Mouse (Mus musculus): ENCODE data around the gene Tac4.

Tac4 gene

DNA sequence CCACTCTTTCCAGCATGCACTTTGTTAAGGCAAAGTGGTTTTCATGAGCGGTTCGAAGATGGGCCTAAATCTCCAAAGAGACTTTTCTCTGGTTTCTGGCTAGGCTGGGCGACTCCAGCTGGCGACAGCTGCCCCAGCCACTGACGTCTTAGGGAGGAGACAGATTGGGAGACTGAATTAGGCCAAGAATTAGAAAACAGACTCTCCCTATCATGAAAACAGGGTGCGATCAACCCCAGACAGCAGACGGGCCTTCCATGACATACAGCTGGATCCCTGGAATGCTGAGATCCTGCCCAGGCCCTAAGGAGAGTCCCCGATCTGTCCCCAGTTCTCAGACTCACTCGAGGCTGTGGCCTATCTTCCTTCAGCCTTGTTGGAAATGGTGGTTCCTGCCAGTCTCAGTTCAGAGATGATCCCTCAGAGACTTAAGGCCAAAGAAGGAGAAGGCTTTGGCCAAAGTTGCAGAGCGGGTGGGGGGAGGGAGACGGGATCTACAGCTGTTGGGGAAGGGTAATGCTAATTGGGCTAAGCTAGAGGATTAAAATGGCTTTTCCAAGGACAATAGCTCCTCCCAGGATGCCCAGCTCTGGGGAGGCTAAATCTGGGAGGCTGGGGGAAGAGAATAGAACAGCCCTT, 2.6 kb downstream of the Tac4 start:
- no peak for DNase-seq (ENCODE audit: low read depth)

DNA sequence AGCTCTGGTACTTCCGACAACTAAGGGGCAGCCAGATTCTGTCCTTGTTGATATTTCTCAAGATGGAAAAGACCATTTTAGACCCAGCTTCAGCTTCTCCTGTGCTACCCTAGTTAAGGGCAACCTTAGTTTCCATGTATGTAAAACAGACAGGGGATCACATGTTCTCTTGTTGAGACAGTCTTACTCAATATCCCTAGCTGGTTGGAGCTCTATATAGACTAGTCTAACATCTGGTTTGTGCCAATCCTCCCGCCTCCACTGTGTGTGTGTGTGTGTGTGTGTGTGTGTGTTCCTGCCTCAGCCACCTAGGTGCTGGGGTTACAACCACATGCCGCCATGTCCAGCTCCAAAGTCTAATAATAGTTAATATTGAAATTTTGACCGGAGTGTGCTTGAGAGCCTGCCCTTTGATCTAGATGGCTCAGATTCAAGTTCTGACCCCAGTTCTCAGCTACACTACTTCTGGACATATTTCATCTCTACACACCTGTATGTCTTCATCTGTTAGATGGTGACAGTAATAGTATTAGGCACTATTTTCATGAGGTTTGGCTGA, 3.2 kb downstream of the Tac4 start:
- no peak for DNase-seq (ENCODE audit: low read depth)

DNA sequence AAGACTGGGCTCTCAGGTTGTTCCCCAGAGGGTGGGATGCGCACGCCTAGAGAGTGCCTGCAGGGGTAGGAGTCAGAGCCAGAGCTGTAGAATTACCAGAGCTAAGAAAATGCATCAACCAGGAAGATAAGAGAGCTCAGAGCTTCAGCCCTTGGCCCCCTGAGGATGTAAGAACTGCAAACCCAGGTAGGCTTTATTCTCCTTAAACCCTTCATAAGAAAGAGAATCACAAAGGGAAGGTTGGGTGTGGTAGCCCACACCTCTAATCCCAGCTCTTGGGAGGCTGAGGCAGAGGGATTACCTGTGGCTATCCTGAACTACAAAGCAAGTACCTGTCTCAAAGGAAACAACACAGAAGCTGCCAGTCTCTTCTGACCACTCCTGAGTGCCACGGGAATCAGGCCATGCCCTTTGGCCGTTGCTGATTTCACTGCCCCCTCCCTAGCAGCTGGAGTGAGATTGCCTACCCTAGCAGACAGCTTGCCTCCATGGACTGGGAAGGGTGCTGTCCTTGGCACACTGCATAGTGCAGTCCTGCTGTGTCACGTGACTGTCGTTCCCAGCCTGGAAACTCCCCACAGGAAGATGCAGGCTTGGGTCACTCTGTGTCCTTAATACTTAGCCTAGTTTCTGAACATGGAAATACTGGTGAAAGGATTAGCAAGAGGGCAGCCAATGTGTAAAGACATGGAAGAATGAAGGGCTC, 5.4 kb downstream of the Tac4 start:
- DNase-seq (ENCODE audit: low read depth): no peak

DNA sequence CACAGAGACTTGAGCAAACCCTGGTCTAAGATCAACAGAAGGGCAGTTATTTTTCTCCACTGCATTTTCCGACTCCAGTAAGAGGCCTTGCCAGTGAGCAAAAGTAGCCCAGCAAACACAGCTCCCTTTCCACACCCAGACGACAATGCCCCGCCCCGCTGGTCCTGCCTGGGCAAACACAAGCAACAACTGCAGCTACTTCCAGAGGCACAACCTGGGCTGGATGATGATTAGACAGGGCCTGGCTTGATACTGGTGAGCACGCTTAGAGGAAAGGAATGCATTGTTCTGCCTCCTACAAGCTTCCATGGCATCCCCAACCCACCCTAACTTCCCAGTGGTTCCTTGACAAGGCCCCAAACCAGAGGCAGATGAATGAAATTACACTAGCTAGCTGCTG, 12.3 kb downstream of the Tac4 start:
- no peak for DNase-seq (ENCODE audit: low read depth)

DNA sequence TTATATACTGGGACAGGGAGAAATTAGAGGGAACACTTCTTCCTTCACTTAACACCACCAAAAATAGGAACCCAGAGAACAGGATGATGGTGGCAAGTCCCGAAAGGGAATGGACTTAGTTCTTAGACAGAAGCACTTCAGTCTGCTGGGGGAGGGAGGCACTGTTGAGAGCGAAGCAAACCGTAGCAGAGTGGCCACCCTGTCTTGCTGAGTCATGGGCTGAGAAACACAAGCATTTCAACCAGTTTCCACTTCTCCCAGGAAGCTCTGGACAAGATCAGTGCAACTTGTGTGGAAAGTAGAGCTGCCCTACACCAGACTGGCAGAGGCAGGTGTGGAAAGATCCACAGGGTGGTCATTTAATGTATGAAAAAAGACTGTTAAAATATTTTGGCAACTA, 13.3 kb downstream of the Tac4 start:
- peak; percentile 15 for DNase-seq (ENCODE audit: low read depth)

DNA sequence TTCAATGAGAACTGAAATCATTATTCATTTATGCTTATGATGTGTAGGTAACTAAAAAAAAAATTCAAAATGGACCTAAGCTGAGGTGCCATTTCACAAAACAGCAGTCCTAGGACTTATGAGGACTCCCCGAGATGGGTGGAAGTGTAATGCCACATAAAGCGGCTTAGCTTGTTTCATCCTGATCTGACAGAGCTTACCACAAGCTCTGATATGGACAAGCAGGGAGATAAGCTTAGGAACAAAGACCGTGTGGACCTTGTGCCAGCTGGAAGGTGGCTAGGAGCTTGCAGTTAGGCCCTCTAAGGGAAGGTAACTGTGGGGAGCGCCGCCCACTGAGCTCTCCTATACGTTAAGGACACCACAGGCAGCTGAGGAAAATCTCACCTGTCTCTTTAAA, 14.7 kb downstream of the Tac4 start:
- no peak for DNase-seq (ENCODE audit: low read depth)

DNA sequence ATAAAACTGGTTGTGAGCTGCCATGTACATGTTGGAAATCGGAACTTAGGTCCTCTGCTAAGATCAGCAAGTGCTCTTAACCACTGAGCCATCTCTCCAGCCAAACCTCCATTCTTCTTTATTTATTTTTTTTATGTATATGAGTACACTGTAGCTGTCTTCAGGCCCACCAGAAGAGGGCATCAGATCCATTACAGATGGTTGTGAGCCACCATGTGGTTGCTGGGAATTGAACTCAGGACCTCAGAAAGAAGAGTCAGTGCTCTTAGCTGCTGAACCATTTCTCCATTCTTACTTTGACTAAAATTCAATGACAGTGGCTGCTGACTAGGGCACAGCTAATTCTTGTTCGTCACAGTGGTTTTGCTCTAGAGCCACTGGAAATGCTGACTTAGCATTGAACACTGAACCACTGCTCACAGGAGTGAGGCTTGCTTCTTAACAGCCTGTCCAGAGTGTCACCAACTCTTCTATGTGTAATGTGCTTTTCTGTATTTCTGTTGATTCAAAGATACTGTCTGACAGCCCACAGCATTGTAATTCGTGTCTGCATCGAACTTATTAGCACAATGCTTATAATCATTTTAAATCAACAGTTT, 17.8 kb downstream of the Tac4 start:
- peak; percentile 18 for DNase-seq (ENCODE audit: low read depth)

DNA sequence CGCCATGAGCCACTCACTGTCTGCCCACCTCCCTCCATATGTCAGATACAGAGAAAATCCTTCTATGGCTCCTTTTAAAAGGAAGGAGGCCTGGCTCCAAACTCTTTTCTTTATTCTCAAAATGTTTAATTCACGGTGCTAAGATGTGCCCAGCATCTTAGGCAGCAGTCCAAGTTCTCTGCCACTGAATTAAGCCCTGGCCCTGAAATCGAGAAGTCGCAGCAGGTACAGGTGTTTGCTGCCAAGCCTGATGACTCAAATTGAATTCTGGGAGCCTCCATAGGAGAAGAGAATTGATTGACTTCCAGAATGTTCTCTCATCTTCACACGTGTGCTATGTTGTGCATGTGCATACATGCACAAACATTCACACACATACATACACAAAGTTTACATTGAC, 21.0 kb downstream of the Tac4 start:
- no peak for DNase-seq (ENCODE audit: low read depth)

DNA sequence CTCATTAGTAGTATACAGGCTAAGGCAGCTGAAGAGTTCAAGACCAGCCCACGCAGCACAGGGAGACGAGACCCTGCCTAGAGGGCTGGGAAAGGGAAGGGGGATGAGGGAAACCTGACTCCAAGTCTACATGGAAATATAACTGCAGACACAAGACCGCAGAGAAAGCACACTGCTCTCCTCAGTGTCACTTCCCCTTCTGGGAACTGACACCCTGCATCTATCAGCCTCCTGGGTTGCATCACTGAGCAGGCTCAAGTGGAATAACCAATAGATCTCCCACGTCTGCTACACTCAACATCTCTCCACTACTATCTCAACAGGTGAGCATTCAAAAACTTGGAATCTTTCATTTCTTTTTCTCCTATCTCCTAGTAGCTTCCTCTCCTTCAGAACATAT, 30.7 kb downstream of the Tac4 start:
- DNase-seq (ENCODE audit: low read depth): no peak

DNA sequence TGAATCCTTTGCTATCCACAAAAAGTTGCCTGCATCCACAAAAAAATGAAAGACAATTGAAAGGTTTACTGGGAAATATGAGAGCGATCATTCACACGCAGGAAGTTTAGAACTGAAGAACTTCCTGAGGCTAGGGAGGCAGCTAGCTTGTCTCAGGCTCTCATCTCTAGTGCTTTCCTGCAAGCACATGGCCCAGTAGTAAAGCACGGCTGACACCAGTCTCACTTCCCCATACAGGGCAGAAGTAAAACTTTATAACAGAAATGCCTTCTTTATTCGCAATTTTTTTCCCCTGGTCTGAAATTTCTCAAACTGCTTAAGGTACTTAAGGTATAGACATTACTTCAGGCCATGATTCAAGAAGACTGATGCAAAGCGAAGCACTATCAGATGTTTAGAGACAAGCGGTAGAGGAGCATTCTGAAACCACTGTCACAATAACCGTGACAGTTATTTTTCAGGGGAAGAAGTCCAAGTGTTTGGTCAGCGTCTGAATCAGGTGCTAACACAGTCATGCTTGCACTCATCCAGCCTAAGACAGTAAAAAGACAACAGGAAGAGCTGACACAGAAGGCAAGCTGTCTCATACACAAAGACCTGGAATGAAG, 31.8 kb downstream of the Tac4 start:
- no peak for DNase-seq (ENCODE audit: low read depth)

DNA sequence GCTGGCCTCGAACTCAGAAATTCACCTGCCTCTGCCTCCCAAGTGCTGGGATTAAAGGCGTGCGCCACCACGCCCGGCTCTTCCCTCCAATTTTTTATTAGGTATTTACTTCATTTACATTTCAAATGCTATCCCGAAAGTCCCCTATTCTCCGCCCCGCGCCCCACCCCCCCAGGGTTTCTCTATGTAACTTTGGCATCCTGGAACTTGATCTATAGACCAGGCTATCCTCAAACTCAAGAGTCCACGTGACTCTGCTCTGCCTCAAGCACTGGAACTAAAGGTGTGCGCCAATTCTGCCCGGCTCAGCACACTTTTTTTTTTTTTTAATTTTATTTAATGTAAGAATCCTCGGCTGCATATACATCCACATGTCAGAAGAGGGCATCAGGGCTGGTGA, 34.4 kb downstream of the Tac4 start:
- no peak for DNase-seq (ENCODE audit: low read depth)

DNA sequence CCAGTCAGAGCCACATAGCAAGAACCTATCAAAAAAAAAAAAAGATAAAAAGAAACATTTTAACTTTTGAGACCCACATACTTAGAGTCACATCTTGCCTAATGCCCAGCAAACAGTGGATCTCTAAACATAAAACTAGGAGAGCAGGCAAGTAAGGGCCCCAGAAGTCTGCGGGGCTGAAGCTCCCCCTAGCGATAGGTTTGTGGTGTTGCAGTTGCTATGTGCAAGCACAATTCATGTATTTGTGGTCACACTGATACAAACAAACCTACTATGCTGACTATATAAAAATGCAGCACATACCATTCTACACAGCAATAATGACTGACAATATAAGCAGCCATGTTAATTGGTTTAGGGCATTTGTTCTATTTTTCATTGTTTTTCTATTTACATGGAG, 36.8 kb downstream of the Tac4 start:
- peak; percentile 72 for DNase-seq (ENCODE audit: low read depth)

DNA sequence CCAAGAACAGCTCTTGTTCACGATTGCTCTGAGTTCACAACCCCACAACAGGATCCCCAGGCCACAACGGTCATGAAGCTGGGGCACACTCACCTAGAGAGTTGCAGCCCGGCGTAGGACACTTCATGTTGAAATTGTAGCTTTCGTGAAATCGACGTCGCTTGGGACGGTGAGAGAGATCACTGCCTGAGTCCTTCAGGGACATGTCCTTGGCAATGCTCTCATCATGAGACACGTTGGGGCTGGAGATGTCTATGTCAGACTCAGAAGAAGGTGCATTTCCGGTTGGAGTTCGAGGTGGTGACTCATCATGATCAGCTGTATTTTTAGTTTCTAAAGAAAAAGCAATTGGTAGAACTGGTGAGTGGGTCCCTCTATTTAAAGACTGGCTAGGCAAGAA, 38.6 kb downstream of the Tac4 start:
- DNase-seq (ENCODE audit: low read depth): no peak

DNA sequence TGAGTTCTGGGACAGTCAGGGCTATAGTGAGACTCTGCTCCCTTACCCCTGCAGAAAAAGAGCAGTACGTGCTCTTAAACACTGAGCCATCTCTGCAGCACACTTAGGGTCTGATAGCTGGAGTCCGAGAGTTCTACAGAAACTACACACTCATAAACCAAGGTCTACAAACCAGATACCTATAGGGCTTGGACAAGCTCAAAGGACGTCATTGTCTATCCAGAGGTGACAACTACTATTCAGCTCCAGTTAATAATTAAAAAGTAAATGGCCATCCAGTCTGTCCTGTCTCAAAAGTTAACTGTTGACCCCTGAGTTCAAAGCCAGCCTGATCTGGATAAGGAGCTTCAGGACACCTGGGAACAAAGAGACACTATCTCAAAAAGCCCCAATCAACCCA, 40.4 kb downstream of the Tac4 start:
- no peak for DNase-seq (ENCODE audit: low read depth)

DNA sequence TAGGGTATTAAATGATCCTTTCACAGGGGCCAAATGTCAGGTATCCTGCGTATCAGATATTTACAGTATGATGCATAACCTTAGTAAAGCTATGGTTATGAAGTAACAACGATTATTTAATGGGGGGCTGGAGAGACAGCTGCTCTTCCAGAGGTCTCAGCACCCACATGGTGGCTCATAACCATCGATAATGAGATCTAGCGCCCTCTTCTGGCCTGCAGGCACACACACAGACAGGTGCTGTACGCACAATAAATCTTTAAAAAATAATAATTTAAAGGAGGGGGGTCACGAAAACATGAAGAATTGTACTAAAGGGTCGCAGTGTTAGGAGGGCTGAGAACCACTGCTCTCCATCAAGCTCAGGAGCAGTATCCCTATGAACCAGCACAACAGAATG, 44.3 kb downstream of the Tac4 start:
- no peak for DNase-seq (ENCODE audit: low read depth)

DNA sequence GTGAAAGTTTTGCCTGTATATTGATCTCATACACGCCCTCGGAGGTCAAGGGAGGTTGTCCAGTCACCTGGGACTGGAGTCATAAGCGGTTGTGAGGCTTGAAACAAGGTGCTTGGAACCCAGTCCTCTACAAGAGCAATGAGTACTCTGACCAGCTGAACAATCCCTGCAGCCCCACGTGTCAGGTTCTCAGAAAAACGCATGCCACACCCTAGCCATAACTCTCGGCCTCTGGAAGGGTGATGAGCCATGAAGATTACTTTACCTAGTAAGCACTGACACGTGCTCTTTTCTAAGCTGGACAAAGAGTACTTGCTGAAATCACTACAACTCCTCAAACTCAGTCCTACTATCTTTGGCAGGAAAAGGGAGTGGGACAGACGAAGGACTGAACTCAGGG, 46.2 kb downstream of the Tac4 start:
- DNase-seq (ENCODE audit: low read depth): no peak

DNA sequence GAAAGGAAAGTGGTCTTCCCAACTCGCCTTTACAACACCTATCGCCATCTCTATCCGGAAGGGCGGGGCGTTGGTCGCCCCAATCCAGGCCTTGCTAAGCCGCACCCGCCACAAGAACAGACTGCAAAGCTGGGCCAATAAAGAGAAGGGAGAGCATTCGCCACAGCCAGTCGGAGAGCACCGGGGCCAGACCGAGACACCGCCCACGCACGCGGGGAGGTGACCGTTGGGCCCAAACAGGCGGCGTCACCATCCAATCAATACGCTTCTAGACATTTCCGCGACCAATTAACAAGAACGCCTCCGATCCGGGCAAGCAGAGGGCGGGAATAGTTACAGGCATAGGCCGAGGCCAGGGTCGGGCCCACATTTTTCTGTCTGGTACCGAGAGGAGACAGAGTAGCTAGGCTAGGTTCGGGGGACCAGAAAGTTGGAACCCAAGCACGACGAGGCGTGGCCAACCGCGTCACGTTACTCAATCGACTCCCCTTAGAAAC, 48.2 kb downstream of the Tac4 start:
- peak; percentile 99 for DNase-seq (ENCODE audit: low read depth)

DNA sequence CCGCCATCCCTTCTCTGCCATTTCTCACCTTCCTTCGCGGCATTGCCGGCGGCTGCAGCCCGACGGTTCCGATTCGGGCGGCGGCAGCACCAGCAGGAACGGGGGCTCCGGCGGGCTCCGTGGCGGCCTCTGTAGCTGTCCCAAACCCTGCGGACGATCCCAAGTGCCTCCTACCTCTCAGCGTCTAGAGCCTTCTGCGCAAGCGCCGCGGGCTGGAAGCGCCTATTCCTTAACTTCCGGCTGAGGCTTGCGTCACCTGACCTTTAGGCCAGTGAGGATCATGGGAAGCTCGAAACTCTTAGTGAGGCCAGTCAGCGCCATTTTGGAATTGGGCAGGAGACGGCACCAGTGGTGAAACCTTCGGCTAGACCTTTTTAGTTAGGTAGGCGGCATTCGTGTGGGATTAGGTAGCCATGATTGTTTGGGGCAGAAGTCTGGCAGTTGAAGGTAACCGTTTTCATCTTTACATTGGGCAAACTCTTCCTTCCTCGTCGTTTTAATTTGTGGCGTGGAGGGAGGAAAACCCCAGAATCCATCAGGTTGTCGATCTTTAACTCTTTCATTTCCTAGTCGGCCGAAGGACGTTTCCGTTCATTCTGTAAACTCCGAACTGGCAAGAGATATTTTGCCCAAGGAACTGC, 48.8 kb downstream of the Tac4 start, which contains the start of gene Kat7:
Gene Kat7, minus strand, starts transcription at position 240 of the 641 bp plus-strand sequence.
- peak; percentile 99 for DNase-seq (ENCODE audit: low read depth)

DNA sequence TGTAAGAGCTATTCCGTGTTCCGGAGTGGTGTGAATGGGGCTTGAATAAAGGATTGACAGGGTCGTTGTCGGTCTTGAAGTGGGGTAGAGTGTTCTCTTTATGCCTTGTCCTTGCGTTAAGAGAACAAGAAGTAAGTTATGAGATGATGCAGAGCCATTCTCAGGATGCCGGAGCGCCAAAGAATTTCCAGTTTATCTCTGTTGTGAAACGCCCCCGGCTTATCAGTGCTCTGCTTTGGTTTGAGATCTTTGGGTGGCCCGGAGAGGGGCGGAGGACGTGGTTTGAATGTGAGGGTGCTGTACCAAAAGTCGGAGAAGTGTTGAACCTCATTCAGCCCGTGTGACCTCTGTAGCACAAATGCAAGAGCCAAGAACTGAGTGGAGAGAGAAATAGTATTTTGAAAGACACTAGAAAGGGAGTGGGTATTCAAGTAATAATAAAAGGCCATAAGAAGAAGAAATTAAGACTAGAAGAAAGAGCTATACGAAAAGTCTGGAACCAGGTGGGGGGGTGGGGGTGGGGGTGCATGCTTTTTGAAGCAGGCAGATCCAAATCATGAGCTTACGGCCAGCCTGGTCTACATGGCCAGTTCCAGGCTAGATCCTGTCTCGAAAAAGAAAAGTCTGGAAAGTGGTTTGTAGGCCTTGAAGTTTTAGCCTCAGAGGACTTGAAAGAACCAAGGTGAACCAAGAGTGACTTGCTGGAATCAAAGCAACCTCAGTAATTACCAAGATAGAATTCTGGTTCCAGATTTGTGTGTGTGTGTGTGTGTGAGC, 49.5 kb downstream of the Tac4 start:
- no peak for DNase-seq (ENCODE audit: low read depth)

DNA sequence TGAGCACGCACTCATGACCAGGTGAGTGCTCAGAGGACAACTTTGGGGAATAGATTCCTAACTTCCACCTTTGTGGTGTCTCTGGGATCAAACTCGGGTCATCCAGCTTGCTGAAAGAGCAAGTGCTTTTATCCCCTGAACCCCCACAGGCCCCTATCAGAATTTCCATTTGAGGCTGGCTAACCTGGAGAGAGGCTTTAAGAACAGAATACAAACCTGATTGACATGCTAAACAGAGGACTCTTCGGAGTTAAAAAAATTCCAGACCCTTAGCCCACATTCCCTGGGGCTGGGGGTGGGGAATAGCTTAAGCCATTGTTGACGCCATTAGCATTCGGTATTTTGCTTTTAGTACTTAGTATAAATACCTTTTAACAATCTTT, 50.1 kb downstream of the Tac4 start:
- DNase-seq (ENCODE audit: low read depth): no peak

DNA sequence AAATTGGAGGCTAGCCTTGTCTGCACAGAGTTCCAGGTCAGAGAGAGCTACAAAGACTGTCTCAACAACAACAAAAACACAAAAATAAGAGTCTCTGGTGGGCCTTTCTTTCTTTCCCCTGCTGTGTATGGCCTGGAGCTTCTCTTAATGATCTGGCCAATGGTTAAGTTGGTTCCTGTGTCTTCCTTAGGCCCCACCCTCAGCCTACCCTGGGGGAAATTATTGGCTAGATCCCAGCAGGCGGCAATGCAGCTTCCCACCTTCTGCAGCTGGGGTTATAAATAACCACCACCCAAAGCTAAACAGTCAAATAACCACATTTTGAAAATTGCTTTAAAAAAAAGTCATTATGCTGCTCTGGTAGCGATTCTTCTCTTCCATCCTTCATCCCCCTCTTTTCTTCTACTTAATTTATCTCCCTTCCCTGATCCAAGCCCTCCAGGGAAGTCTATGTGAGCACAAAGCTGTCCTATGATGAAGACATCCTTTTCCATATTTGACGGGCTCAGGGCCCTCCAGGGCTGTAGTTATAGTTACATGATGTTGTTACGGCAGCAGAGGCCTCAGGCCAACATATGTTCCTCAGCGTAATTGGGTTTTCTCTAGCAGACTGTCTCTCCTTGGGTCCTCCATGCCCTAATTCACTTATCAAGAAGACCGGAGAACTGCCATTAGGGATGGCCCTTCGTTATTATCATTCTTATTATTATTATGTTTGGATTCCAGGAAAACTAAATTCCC, 54.1 kb downstream of the Tac4 start:
- no peak for DNase-seq (ENCODE audit: low read depth)
